Mouse (Mus musculus) E14TG2a.4 (cell line): ENCODE results near the gene Pou5f1.

Source experiments
- CTCF ChIP-seq: conservative IDR thresholded peaks from 2 replicates; pipeline ENCODE4 v1.5.1; 2014; ENCODE audit warnings: low read length
- NANOG ChIP-seq: IDR thresholded peaks from 2 replicates; pipeline ENCODE4 v1.6.1; 2014; ENCODE audit warnings: borderline replicate concordance, low read length, mixed read lengths

- peak; percentile 54 for TF ChIP-seq CTCF
- TF ChIP-seq NANOG, result no peak
Observed at GRCm38 (mm10) chr17:35547465-35547864, 41.6 kb downstream of the Pou5f1 start.
